Mouse (Mus musculus) embryo, embryonic 11 days (tissue): ENCODE measurements around the gene Nek9.

Experiments used
- DNase-seq: peaks from one replicate; pipeline ENCODE4 v3.0.0-alpha.2; 2015

The Nek9 gene

GRCm38 (mm10) chr12:85257008-85257639 is 82.0 kb downstream of the Nek9 start:
- DNase-seq: no peak

DNA sequence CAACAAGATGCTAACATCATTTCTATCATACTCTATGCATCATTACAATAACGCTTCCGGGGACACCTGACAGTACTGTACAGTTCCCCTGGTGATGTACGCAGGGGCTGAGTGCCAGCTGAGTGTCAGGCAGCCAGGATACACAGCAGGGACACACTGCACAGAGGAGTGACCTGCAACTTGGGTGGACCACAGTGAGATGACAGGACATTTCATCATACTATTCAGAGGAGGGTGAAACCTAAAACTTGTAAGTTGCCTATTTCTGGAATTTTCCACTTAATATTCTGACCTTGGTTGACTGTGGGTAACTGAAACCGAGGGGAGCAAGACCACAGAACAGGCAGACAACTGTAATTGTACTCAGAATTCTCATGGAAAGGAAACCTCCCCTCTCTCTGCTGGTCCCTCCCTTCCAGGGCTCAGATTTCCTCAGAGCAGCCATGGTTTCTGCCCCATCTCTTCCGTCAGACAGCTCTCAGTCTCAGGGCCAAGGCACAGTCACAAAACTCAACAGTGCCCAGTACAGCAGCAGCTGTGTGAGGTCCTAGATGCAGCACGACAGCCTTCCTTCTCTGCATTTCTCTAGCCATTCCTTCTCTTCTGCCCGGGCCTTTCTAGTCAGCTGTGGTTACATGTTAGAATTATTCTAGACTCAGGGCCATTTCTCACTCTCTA is 82.9 kb downstream of the Nek9 start:
- DNase-seq: peak; percentile 32

GRCm38 (mm10) chr12:85252083-85252482 is 87.1 kb downstream of the Nek9 start:
- no peak for DNase-seq
